Mouse (Mus musculus) monocyte, adult 5-6 weeks (primary cell): ENCODE measurements around the gene Upk1a. TPM values are rescaled to one million over a fixed set of nuclear protein-coding genes. Genes with fewer than 3 reads are reported as not detected.

ENCODE experiments used
- ATAC-seq: fragments of 153-309, 156-312 bp; replicated peaks from 2 replicates; pipeline ENCODE4 v1.8.0; 2017; ENCODE audit warnings: mild to moderate bottlenecking; ENCODE audit not compliant: low TSS enrichment, insufficient number of reproducible peaks, severe bottlenecking, poor library complexity, low FRiP score
- total RNA-seq: library from RNA; stranded (forward); fragments of 200-1000, 200-491, 200-594 nt; gene quantifications from 3 replicates; pipeline ENCODE4 v1.2.3, GENCODE M21; 2017

The Upk1a gene
- total RNA-seq, 1 experiment from 2014 or later, result not detected

DNA sequence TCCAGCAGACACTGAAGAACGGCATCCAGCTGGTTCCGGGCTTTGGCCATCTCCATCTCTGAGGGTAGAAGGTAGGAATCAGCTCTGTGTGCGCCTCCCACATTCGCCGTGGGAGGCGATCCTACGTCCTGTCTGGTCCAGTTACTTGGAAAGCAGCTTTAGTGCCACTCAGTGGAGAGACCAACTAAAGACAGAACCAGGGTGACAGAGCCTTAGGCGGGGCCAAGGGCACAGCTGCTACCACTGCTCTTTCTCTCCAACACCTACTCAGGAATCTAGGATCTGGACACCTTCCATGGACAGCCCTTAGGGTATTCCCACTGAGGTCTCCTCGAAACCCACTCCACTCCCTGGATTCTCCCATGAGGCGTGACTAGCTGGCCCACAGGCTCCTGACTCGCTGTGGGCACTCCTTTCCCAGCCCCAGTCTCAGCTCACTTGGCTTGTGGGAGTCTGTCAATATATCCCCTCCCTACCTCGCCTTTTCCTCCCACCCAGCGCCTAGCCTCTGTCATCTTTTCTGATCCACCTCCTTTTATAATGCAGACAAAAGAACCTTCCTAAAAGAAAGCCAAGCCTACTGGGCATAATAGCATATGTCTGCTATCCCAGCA is 54.6 kb downstream of the Upk1a start:
- ATAC-seq, result no peak

DNA sequence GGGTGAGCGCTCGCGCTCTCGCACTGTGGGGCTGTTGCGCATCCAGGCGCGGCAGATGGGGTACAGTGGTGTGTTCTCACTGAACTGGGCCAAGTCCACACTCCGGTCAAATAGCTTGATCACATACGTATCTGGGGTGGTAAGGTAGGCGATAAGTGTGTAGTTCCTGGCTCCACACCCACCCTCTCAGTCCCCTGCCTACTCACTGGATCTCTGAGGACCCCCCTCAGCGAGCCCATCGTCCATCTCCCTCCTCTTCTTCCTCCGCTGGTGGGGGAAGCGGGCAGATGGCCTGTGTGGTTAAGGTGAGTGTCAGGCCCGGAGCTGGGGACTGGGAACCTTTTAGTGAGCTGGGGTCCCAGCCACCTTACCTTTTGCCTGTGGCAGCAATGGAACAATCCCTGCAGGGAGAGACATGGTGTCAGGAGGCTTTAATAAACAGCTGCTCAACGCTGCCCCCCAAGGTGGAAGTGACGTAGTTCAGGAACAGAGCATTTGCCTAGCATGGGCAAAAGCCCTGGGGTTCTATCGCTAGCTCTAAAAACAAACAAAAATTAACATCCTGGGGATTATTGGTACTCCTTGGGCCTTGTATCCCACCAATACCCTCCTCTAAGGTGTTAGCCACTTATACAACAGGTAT is 55.6 kb downstream of the Upk1a start:
- ATAC-seq, result no peak

DNA sequence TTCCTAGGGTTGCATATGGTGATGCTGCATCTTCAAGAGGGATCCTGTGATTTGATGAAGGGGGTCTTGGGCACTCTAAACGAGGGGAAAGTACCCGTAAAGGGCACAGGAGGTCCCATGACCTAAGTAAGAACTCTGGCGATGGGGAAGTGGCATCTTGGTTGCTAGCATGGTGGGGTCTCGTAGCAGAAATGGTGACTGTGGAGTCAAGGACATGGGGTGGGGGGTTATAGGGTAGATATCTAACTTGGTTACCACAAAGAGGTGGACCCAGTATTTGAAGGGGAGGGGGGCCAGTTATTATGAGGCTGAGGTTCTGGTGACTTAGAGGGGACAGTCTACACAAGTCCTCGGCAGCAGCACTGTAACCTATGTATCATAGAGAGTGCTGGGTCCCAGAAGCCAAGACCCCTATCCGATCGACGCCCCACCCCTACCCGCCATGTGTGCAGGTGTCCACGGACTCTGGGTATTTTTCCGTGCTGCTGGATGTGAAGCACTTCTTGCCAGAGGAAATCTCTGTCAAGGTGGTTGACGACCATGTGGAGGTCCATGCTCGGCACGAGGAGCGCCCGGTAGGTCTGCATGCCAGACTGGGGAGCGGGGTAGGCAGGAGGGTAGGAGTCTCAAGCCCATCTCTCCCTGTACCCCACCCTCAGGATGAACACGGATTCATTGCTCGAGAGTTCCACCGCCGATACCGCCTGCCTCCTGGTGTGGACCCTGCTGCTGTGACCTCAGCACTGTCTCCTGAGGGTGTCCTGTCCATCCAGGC is 58.6 kb downstream of the Upk1a start:
- ATAC-seq, result no peak

Other genes with a start within 250 kb of the Upk1a start
- 1,651 to 1,754 TPM (median 1,724 TPM) in 3 replicates for gene Tyrobp, start 199.1 kb downstream of the Upk1a start, total RNA-seq
- gene Hcst, start 193.0 kb downstream of the Upk1a start, total RNA-seq, result 44.2 to 97.2 TPM (median 67.5 TPM) in 3 replicates
- gene Nfkbid, start 191.1 kb downstream of the Upk1a start, total RNA-seq, result 25.9 to 48.3 TPM (median 34.1 TPM) in 3 replicates
- 0.68 TPM in 1 of 3 replicates, not detected in the others for gene Aplp1, start 167.3 kb downstream of the Upk1a start, total RNA-seq
- not detected in 3 replicates for gene Kirrel2, start 155.2 kb downstream of the Upk1a start, total RNA-seq
- not detected in 3 replicates for gene Nphs1, start 154.5 kb downstream of the Upk1a start, total RNA-seq
- not detected in 3 replicates for gene Prodh2, start 119.2 kb downstream of the Upk1a start, total RNA-seq
- gene Arhgap33, start 77.8 kb downstream of the Upk1a start, total RNA-seq, result 0.97 to 1.5 TPM in 2 of 3 replicates, not detected in the other
- 0.19 to 2.7 TPM (median 1.5 TPM) in 3 replicates for gene Hspb6, start 60.7 kb downstream of the Upk1a start, total RNA-seq
- gene Proser3, start 60.5 kb downstream of the Upk1a start, total RNA-seq, result 1.7 to 4.3 TPM (median 3.3 TPM) in 3 replicates
- 8.1 to 26.1 TPM (median 10.0 TPM) in 3 replicates for gene Lin37, start 53.0 kb downstream of the Upk1a start, total RNA-seq
- gene U2af1l4, start 49.5 kb downstream of the Upk1a start, total RNA-seq, result 66.7 to 101 TPM (median 99.2 TPM) in 3 replicates
- 3.5 to 14.5 TPM (median 11.1 TPM) in 3 replicates for gene Gm49396, start 49.5 kb downstream of the Upk1a start, total RNA-seq
- gene Psenen, start 49.2 kb downstream of the Upk1a start, total RNA-seq, result 76.7 to 145 TPM (median 135 TPM) in 3 replicates
- gene Igflr1, start 47.4 kb downstream of the Upk1a start, total RNA-seq, result 0.43 TPM in 1 of 3 replicates, not detected in the others
- 15.4 to 44.0 TPM (median 23.8 TPM) in 3 replicates for gene Kmt2b, start 24.1 kb downstream of the Upk1a start, total RNA-seq
- 8.4 to 30.5 TPM (median 20.6 TPM) in 3 replicates for gene Zbtb32, start 13.9 kb downstream of the Upk1a start, total RNA-seq
- 424 to 540 TPM (median 506 TPM) in 3 replicates for gene Cox6b1, start 13.3 kb upstream of the Upk1a start, total RNA-seq
- not detected in 3 replicates for gene Etv2, start 23.0 kb upstream of the Upk1a start, total RNA-seq
- gene Rbm42, start 37.5 kb upstream of the Upk1a start, total RNA-seq, result 63.9 to 74.7 TPM (median 64.6 TPM) in 3 replicates
- 5.6 to 20.3 TPM (median 11.0 TPM) in 3 replicates for gene Haus5, start 52.1 kb upstream of the Upk1a start, total RNA-seq
- not detected in 3 replicates for gene Pmis2, start 58.8 kb upstream of the Upk1a start, total RNA-seq
- gene 2200002J24Rik, start 86.1 kb upstream of the Upk1a start, total RNA-seq, result not detected in 3 replicates
- 0.75 TPM in 1 of 3 replicates, not detected in the others for gene Atp4a, start 99.4 kb upstream of the Upk1a start, total RNA-seq
- gene Tmem147, start 116.7 kb upstream of the Upk1a start, total RNA-seq, result 14.0 to 17.1 TPM (median 17.0 TPM) in 3 replicates
- 0.85 to 1.9 TPM in 2 of 3 replicates, not detected in the other for gene Gapdhs, start 130.8 kb upstream of the Upk1a start, total RNA-seq
- 2.3 TPM in 1 of 3 replicates, not detected in the others for gene Sbsn, start 138.6 kb upstream of the Upk1a start, total RNA-seq
- not detected in 3 replicates for gene Dmkn, start 150.9 kb upstream of the Upk1a start, total RNA-seq
- not detected in 3 replicates for gene Krtdap, start 175.0 kb upstream of the Upk1a start, total RNA-seq
- 0.19 to 3.1 TPM (median 1.2 TPM) in 3 replicates for gene Ffar2, start 210.9 kb upstream of the Upk1a start, total RNA-seq
- not detected in 3 replicates for gene Ffar3, start 243.3 kb upstream of the Upk1a start, total RNA-seq
- 0.10 to 1.5 TPM (median 0.32 TPM) in 3 replicates for gene Ffar1, start 248.7 kb upstream of the Upk1a start, total RNA-seq